Mouse (Mus musculus): ENCODE results near the gene Bcl2l11.

The Bcl2l11 gene

DNA sequence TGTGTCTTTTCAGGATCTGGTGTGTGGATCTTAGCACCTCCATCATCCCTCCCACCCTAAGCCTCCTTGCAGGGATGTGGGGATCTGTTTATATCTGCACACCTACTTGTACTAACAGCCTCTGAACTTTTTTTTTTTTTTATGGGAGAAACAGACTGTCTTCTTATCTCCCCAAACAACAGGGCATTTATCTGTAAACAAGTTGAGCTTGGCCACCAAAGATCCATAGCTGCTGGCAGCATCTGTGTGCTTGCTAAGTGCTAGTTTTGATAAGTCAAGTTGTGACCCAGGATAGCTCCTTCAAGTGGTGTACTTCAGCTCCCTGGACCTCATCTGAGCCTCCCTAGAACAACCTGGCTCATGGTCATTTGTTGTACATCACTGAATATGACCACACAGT lies 18.2 kb downstream of the Bcl2l11 start:
- DNase-seq, result no peak

DNA sequence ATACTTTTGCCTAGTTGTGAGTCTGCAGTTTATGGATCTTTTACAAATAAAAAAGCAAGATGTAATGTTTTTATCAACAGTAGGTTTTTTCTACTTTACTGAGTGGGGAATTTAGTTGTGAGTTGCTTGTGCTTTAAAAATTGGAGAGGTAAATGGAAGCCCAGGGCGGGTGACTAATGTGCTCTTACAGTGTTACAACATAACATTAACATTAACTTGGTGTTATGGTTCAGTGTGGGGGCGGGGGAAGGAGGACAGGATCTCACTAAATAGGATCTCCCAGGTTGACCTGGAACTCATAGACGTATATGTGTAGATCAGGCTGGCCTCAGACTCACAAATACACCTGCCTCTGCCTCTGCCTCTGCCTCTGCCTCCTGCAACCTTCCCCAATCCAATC lies 19.6 kb downstream of the Bcl2l11 start:
- DNase-seq, result no peak

DNA sequence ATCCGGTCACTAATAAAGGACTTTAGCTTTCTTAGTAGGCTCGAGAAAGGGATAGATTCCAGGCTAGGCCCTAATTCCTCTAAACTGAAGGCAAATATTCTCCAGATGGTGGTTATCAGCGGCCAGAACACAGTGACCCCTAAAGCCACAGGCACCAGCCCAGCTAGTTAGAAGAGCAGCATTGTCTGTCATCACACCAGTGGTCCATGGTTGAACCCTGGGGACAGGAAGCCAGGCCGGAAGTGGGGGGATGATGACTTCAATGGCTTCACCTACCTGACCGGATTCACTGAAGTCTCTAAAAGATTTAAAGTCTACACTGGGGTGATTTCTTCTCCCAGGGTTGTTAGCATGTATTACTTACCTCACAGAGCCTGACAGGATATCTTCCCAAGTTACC lies 23.8 kb downstream of the Bcl2l11 start:
- DNase-seq, result peak in 1 of 2 experiments; percentile 49

DNA sequence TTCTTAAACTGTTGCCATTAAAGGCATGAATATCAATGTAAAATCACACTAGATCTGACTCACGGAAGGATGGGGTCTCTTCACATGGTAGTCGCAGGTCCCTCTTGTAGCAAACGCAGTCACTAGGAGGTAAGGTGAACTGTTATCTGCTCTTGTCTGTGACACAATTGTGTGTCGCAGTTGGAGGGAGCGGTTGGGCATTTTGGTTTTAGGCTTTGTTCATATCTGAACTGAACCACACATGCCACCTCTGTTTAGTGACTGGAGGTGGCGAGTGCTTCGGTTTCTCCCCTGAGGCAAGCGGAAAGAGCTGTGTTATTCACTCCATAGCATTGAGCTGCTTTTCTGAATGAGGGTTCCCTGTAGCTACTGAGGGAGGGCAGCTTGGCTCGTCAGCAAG lies 26.4 kb downstream of the Bcl2l11 start:
- no peak for DNase-seq

DNA sequence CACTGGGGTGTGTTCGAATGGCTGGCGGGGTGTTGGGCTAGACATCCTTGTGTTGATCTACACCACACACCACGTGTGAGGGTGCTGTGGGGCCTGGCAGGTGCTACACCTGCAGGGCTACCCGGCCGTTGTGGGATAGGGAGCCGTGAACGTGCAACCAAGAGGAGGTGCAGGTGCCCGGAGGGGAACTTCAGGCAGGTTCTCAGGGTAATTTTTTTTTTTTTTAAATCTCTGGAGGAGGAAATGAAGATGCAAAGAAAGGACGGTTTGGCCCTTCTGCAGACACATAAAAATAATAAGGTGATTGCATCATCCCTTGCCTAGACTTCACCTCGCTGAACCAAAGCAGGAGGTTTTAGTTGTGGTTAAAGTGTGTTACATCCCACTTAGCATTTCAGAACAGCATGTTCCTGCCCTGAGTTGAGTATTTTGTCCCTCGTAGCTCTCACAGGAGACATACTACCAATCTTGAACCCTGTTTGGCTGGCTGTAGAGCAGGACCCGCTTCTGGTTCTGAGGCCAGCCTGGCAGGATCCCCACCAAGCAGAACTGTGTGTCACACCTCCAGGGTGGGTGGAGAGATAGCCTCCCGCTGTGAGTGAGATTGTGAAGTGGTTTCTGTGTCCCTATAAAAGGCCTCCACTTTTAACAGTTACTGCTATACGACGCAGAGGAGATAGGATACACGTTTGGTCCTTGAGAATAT lies 27.2 kb downstream of the Bcl2l11 start:
- no peak for DNase-seq

DNA sequence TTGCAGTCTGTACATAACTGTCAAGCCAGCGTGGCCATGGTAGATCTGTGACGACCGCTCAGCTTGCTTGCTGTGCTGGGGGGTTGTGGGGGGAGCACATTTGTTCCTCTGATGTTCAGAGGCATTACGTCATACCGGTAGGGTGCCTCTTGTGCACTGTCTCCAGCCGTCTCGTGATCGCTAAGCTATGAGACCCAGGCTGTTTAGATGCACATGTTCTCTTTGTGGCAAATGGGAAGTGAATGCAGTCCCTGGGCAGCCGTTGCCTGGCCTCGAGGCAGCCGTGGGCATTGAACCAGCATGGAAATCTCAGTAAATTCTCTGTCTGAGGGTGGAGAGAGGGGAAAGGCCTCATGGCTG lies 27.7 kb downstream of the Bcl2l11 start:
- DNase-seq, result no peak

DNA sequence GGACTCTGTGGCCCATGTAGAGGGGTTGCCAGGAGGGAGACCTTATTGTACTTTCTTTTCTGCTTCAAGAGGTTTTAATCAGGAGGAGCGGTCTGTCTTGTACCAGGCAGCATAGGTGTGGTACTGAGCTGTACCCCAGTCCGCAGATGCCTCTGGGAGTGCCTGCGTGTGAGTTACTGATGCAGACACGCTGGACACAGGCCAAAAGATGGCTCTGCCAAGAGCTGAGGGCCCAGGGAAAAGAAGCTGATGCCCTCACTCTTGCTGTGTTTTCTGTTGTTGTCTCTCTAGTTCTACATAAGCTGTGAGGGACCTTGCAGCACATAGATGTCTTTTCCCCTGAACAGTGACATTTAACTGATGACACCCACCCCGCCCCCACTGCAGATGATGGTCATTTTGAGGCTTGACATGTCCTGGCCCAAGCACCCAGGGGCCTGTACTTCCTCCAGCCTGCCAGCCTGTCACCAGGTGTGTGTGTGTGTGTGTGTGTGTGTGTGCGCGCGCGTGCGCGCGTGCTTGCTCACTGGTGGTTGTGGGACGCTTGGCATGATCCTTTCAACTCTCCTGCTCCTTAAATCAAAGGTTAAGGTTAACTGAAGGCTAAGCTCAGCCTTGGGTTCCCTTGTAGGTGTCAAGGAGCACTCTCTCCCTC lies 29.7 kb downstream of the Bcl2l11 start:
- no peak for DNase-seq

DNA sequence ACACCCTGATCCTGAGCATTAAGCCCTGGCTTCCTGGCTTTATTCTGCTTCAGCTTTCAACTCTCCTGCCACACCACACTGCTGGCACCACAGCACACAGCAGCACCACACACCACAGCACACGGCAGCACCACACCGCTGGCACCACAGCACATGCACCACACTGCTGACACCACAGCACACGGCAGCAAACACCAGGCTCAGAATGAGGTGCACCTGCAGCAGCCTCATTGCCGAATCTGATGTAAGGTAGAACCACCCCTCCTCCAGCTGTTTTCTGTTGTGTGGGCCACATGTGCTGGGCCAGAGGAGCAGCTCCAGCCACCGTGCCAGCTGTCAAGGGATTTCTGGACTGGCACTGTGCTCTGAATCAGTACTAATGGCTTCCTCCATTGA lies 30.2 kb downstream of the Bcl2l11 start:
- no peak for DNase-seq

DNA sequence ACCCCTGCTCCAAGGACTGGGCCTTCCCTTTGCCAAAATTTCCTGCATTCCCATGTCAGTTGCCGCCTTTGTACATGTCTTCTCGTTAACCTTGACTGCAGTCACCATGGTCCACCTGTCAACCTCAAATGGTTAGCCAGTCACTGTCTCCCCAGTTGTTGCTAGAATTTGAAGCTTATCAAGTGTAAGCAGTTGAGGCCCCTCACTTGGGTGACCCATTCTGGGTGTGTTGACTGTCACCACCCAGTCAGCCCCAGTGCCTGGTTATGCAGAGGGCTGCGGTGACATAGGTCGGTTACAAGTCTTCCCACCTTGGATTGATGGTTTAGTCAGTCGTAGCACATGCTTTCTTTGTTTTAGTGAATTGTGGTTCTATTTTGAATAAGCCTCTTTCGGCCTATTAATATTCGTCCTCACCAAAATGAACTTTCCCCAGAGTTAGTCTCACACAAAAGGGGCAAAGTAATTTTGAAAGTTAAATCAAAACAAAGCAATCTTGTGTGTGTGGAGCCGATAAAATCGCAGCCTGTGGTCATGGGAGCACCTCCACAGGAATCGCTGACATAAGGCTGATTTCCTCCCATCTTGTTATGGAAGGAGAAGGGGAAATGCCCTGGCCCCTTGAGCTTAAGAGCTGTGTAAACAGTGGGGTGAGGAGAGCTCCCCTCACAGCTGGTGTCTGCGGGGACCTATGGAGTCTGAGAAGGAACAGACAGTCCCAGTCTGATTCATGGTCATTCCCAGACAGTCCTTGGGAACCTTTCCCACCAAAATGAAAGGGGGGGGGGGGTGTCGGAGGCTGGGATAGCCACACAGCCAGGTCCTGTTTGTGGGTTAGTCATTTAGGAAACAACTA lies 30.9 kb downstream of the Bcl2l11 start:
- DNase-seq, result no peak

DNA sequence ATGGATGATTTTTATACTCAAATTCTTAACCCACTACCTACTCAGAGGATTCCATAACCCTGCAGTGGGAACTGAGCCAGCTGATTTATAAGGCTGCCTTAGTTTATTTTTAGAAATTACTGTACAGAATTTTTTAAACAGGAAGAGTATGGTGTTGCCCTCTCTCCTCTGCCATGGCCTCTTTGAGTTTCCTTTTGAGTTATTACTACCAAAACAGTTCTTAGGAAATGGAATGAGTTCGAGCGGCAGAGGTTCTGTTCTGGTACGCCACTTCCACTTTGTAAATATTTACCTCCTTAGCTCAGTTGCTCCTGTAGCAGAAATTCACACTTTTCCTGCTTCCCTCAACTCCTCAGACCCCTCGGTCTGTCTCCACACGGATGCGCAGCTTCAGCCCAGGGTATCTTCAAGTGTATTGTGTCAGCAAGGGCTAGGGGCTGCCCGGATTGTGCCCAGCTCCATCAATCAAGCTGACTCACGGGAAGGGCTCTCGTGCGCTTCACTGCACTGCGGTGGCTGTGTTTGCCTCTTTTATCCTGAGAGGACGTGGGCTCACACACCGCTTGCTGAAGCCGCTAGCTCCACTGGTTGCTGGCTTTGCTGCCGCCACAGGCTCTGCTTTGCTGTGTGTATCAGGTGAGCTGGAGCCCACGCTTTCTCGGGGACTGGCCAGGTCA lies 33.0 kb downstream of the Bcl2l11 start:
- peak; percentile 43 to 58 for DNase-seq

DNA sequence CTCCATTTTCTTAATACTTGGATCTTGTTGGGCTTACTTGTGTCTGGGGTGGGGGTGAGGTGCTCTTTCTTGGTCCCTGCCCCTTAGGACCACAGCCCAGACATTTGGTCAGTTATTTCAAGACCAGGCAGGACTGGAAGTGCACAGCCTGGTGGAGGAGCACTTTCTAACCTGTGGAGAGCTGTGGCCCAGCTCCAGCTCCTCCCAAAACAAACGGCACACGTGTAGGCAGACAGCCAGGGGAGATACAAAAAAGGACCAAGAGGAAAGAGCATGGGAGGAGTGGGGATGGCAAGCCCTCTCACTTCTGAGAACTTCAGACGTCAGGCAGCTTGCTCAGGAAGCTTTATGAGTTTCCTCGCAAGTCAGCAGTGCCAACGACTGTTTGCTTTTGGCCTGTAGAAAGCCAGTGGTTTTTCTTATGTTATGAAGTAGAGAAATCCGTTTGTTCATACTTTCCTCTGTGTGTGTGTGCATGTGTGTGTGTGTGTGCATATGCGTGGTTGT lies 33.8 kb downstream of the Bcl2l11 start:
- DNase-seq, result no peak

DNA sequence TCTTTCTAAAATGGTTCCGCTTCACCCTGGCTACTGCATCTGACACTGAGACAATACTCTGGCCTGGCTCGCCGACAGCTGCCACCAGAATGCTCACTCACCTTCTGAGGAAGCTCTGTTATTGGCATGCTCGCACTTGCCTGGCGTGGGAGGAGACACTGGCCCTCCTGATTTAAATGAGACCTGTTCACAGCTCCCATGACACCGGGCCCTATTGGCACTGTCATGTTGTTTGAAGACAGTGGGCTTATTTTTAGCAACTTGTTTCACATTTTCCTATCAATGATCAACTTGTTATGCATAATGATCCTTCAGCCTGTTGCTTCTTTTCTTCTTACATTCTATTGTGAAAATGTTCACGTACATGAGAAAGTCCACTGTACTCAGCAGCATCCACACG lies 37.3 kb downstream of the Bcl2l11 start:
- no peak for DNase-seq

DNA sequence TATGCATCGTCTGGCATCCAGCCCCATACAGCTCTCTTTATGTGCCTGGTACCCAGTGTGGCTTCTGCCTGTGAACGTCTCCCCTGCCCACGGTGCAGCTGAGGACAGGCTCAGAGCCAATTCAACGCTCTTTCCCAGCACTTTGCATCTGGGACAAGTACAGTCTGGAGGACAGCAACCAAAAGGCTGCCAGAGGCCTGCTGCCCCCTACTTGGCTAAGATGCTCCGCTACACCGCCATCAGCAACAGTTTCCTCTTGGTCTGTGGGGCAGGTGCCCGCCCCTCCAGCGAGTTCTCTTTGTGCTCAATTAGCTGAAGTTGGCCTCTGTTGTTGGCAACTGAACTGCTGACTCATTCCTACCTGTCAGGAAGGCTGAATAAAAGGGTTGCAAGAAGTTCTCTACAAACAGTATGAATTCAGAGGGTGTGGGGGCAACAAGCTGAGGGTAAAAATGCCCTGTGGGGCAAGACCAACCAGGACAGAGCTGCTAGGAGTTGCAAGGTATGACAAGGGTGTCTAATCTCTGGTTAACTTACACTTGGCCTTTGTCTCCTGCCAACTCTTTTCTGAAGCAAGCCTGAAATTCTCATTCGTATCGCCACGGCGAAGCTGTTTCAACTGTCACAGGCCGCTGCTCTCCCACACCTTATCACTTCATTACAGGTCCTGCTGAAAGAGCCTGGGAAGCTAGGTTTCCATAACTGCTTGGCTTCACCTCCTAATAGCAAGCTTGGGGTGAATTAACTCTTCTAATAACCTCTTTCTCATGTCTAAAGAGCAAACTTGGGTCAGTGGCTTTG lies 41.0 kb downstream of the Bcl2l11 start:
- DNase-seq, result peak in 1 of 2 experiments; percentile 47

DNA sequence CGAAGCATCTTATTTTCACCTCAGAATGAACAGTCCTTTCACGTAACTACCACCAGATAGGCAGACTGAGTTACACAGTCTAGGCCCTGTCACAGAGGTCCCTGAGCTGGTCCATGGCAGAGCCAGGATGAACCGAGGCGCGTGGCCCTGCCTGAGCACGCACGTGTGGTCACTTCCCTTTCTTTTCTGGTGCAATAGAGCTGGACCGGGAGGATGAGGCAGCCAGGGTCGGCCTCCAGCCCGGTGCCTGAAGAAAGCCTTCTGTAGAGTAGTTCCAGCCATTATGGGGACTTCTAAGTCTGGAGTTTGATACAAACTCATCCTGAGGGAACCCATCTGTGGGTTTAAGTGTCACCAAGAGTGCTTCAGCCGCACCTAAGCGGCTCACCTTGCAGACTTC lies 42.1 kb downstream of the Bcl2l11 start:
- DNase-seq, result no peak

DNA sequence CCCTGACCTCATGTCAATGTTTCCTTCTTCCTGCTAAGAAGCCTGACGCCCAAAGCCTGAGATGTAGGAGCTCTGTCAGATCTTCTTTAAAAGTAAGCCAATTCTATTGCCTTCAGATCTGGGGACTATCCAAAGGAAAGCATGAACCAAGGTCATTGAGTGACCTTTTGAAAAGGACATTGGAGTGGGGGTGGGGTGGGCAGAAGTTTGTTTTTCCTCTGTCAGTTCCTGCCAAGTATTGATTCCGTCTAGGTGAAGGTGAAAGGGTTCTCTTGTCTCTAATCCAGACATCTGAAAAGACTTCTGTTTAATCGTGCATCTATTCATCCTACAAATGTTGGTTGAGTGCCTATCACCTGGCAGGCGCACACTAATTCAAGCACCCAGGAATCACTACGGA lies 43.6 kb downstream of the Bcl2l11 start:
- no peak for DNase-seq

DNA sequence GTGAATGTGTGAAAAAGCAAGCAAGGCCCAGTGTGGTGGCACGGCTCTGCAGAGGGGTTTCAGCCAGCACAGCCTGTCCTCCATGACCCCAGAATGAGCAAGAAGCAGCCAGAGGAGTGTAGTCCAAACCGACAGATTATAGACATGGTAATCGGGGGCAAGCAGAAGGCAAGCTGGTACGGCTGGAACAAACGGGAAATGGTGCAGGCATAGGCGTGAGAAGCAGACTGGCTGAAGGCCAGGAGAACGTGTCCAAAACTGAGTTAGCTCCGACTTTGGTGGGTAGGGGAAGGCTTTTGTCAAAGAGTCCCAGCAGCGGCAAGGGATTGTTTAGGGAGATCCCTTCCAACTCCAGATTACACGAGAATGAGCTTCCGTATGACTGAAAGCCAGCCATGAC lies 44.1 kb downstream of the Bcl2l11 start:
- no peak for DNase-seq

DNA sequence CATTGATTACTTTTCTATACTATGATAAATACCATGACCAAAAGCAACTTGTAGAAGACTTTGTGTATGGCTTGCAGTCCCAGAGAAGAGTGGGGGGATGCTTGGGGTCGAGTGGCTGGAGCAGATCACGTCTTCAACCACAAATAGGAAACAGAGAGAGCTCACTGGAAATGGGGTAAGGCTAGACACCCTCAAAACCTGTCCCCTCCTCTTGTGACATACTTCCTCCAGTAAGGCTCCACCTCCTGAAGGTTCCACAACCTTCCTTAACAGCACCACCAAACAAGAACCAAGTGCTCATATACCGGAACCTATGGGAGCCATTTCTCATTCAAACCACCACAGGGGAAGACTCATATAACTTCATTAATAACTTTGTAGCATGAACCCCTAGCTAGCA lies 44.8 kb downstream of the Bcl2l11 start:
- no peak for DNase-seq

DNA sequence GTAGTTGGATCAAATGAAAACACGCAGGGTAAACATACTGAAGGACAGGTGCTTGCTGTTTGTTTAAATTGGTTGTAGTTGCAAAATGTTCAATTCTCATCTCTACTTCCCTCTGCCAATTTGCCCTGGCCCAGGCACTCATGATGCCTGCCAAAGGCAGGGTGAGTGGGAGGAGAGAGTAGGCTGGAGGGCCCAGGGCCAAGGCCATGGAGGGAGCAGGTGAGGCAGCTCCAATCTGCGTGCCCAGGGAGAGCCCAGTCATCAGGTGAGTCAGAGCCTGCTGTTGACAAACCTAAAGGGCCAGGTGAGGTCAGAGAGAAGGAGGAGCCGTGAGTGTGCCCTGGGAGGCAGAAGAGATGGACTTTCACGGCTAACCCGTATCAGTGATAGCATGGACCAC lies 46.4 kb downstream of the Bcl2l11 start:
- no peak for DNase-seq

DNA sequence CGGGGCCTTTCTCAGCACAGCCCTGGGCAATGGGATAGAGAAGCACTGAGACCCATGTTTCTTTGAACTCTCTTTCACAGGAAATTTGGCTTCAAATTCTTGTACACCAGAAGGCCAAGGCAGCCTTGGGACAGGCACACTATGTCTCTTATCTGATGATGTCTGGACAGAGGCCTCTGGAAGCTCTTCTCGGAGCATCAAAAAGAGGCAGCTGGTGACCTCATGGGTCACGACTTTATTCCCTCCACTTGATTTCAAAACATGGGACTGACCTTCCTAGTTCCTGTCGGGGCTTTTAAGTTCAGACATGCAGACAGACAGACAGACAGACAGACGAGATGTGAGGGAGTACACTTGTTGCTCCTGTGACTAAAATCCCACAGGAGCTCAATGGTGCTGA lies 48.3 kb downstream of the Bcl2l11 start:
- DNase-seq, result no peak

DNA sequence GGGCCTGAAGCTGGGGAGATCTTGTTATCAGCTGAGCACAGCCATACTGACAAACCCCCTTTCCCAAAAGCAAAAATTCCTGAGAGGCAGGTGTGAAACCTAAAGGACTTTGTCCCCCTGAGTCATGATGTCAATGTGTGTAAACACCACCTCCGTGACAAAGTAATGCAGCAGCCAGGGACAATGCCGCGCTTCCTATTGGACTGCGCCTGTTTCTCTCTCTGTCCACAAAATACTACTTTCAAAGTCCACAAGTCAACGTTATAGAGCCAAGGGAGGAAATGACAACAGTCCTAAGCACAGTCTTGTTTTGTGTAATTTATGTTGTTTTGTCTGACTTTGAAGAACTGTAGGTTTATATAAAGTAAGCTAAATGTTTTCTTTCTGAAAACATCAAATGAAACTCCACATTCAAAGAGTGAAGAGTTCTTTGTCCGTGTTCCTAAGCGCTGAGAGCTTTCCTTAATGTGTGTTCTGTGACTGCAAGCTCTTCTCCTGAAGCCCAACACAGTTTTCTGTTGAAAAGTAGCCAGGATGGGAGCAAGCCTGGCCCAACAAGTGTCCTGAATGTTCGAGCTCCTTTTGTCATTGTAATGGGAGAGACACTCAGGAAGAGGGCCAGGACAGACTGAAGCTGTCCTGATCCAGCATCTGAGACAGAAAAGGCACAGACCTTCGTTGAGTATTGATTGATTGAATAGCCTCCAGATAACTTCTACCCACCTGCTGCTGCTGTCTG lies 48.9 kb downstream of the Bcl2l11 start:
- no peak for DNase-seq

DNA sequence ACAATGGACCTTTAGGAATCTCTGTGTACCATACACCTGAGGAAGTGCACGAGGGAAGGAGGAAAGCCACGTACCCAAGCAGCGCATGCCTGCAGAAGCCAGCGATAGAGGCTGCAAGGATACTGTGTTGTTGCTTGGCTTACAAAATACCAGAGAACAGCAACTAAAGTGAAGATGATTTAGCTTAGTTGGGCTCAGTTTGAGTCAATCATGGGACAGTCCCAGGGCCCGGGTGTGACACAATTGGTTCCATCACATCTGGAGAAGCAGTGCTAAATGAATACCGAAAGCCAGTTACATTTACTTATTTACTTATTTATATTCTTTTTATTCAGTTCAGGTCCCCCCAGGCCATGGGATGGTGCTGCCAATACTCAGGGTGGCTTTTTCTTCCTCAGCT lies 49.8 kb downstream of the Bcl2l11 start:
- DNase-seq, result no peak
